Mouse (Mus musculus) forebrain, embryonic 13.5 days (tissue): ENCODE data around the gene Prune2. TPM values are rescaled to one million over a fixed set of nuclear protein-coding genes. Genes with fewer than 3 reads are reported as not detected.

Experiments
- ATAC-seq: fragments of 200-750 bp; cut with Nextera tagmentation; 2 replicates; pipeline ENCODE4 v1.8.0; 2017
- H3K27ac ChIP-seq: fragments of 300-500 bp; sonication (generic); 2 replicates; pipeline ENCODE4 v1.5.1; 2015; ENCODE audit warnings: inconsistent platforms, mild to moderate bottlenecking, moderate library complexity
- H3K27me3 ChIP-seq: fragments of 300-500 bp; sonication (generic); 2 replicates; pipeline ENCODE4 v1.6.1; 2015; ENCODE audit warnings: mild to moderate bottlenecking, inconsistent platforms
- H3K36me3 ChIP-seq: fragments of 300-500 bp; sonication (generic); 2 replicates; pipeline ENCODE4 v1.6.1; 2015; ENCODE audit warnings: mild to moderate bottlenecking, inconsistent platforms; ENCODE audit not compliant: poor library complexity, severe bottlenecking
- H3K4me1 ChIP-seq: fragments of 300-500 bp; sonication (generic); 2 replicates; pipeline ENCODE4 v1.6.1; 2015; ENCODE audit warnings: inconsistent platforms
- H3K4me2 ChIP-seq: fragments of 300-500 bp; sonication (generic); 2 replicates; pipeline ENCODE4 v1.6.1; 2015; ENCODE audit warnings: inconsistent platforms, mild to moderate bottlenecking, moderate library complexity
- H3K4me3 ChIP-seq: fragments of 300-500 bp; sonication (generic); 2 replicates; pipeline ENCODE4 v1.5.1; 2015; ENCODE audit warnings: mild to moderate bottlenecking, inconsistent platforms
- H3K9ac ChIP-seq: fragments of 300-500 bp; sonication (generic); 2 replicates; pipeline ENCODE4 v1.6.1; 2015; ENCODE audit warnings: mild to moderate bottlenecking, inconsistent platforms
- H3K9me3 ChIP-seq: fragments of 300-500 bp; sonication (generic); replicated peaks from 2 replicates; pipeline ENCODE4 v1.6.1; 2016; ENCODE audit warnings: inconsistent platforms
- WGBS: fragments of 180-500 bp; shearing (Covaris S2); methylation state at CpG from one replicate; pipeline ENCODE4 v1.1.7; 2015; 5-methylcytosine and 5-hydroxymethylcytosine counted together
- polyA plus RNA-seq: library from polyadenylated mRNA; unstranded; fragments of >200 nt; fragmentation: Nextera tagmentation; extraction: Ambion mirVana; gene quantifications from 2 replicates; pipeline ENCODE4 v1.2.1, GENCODE M21; 2015

The Prune2 gene
- polyA plus RNA-seq, 1 experiment from 2014 or later: 2.0 TPM

DNA sequence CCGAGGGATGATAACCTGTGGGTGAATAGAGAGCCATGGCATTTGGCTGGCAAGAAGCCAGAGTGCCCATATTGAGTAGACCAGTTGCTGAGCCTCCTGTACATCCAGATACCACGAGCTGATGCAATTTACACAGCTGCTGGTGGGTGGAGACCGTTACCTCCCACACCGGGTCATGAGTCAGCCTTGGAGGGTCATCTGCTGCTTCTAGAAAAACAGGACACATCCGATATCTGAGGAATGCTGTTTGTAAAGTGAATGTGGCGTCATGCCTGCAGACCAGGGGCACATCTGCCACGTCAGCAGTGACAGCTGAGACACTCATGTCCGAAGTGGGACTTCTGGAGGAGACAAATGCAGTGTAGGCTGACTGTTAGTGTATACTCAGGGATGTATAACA lies 3.6 kb downstream of the Prune2 start:
- Histone ChIP-seq H3K27ac (no peak overlapping the region), H3K36me3 (no peaks in the 10 kb centered on the region), H3K9me3 (no peaks in the 10 kb centered on the region), H3K4me2 (no peak overlapping the region), H3K9ac (no peak overlapping the region), H3K4me1 (peaks cover 16% of the 10 kb centered on the region), H3K4me3 (no peak overlapping the region), H3K27me3 (peaks cover 29% of the 10 kb centered on the region)
- WGBS: 86% methylated on average over 8 of the region's 8 CpGs
- ATAC-seq: no peak

DNA sequence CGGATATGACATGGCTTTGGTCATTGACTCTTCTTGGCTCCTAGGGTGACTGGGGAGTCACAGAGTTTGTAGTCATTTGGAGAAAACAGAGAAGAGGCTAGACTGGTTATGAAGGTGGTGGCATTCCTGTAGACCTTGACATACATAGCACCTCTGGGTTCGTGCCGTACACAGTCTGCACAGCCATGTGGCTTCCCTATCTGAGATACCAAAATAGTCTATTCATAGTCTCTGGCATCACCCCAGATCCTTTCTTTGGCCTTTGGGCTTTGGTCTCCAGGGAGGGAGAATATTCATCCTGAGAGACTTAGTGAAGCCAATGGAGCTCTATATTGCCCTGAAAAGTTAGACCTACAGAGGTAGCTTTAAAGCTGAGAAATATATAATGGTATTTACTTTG lies 5.1 kb downstream of the Prune2 start:
- H3K4me3 ChIP-seq: no peak overlapping the region
- peaks cover 16% of the 10 kb centered on the region for H3K27me3 ChIP-seq
- no peak overlapping the region for H3K9ac ChIP-seq
- H3K27ac ChIP-seq: no peak overlapping the region
- no peak overlapping the region for H3K4me2 ChIP-seq
- H3K9me3 ChIP-seq: no peaks in the 10 kb centered on the region
- H3K4me1 ChIP-seq: peaks cover 7% of the 10 kb centered on the region
- no peaks in the 10 kb centered on the region for H3K36me3 ChIP-seq
- ATAC-seq: no peak
- 98% methylated on average over 3 of the region's 3 CpGs for WGBS

DNA sequence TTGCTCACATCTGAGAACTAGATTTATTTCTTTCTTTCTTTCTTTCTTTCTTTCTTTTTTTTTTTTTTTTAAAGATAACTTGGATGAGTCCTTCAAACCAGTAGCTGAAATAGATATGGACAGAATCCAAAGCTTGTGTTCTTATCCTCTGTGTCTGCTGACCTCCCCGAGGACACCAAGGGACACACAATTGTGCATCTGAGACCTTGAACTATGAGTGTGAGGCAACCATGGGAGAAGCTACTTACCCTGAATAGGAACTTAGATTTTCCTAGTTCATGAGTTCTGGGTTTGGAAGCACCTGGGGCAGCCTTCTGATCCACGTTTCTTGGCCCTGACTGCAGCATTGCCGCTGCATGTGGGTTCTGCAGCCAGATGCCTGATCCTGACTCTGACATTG lies 7.3 kb downstream of the Prune2 start:
- ATAC-seq: no peak
- Histone ChIP-seq H3K4me2 (no peak overlapping the region), H3K9ac (no peak overlapping the region), H3K27ac (no peak overlapping the region), H3K9me3 (no peaks in the 10 kb centered on the region), H3K4me1 (no peaks in the 10 kb centered on the region), H3K4me3 (no peak overlapping the region), H3K36me3 (no peaks in the 10 kb centered on the region), H3K27me3 (no peaks in the 10 kb centered on the region)
- WGBS: 89% methylated on average over 3 of the region's 3 CpGs

DNA sequence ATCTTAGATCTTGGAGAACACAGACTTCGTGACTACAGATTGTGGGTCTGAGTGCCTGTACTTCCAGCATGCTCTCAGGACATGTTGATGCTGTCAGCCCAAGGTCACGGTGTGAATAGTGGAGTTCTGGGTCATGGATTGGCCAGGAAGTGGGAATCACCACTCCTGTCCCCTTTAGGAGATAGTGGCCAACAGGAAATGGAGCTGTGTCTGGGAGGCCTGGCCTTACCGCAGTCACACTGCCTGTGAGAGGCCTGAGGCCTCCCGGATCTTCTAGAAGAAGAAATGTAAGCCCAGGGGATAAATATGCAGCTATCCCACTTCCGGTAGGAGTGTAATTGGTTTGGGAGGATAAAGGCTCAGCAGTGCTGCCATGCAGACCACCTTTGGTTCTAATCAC lies 12.8 kb downstream of the Prune2 start:
- 90% methylated on average over 5 of the region's 5 CpGs for WGBS
- no peak overlapping the region for H3K27ac ChIP-seq
- no peak overlapping the region for H3K9ac ChIP-seq
- no peaks in the 10 kb centered on the region for H3K36me3 ChIP-seq
- ATAC-seq: no peak
- no peaks in the 10 kb centered on the region for H3K27me3 ChIP-seq
- H3K4me3 ChIP-seq: no peak overlapping the region
- no peaks in the 10 kb centered on the region for H3K4me1 ChIP-seq
- no peak overlapping the region for H3K4me2 ChIP-seq
- H3K9me3 ChIP-seq: no peaks in the 10 kb centered on the region

DNA sequence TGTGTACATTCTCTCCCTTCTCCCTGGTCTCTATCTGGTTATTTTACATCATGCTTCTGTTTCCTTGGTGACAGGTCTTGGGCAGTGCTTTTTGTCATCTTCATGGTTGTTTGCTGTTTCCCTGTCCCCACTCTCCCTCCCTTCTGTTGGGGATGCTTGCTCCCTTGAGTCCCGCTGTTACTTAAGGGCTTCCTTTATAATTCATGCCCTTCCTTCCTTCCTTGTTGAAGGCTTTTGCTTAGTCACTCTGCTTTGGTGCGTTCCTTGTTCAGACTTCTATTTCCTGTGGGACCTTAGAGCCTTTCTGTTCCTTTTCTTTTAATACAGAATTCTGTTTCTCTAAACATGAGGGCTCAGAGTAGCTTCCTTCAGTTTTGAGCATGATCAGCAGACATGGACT lies 14.7 kb downstream of the Prune2 start:
- 59% methylated on average over 2 of the region's 2 CpGs for WGBS
- no peaks in the 10 kb centered on the region for H3K36me3 ChIP-seq
- no peaks in the 10 kb centered on the region for H3K9me3 ChIP-seq
- no peak overlapping the region for H3K4me2 ChIP-seq
- H3K27ac ChIP-seq: no peak overlapping the region
- no peaks in the 10 kb centered on the region for H3K4me1 ChIP-seq
- H3K4me3 ChIP-seq: no peak overlapping the region
- H3K27me3 ChIP-seq: no peaks in the 10 kb centered on the region
- H3K9ac ChIP-seq: no peak overlapping the region
- ATAC-seq: no peak

DNA sequence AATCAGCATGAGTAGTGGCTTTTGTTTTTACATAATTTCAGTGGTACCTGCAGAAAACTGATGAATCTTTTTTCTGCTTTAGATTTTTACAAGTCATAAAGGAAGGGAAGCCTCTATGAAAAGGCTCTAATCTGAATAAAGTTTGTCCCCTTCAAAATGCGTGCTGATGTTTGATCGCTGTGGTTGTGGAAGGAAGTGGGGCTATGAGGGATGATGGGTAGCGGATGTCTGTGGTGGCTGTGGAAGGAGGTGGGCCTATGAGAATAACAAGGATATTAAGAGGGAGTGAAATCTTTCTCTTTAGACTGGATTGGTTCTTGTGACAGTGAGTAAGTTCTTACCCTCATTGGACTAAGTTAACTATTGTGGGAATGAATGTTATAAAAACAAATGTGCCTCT lies 23.0 kb downstream of the Prune2 start:
- no peak overlapping the region for H3K27ac ChIP-seq
- H3K4me3 ChIP-seq: no peak overlapping the region
- no peaks in the 10 kb centered on the region for H3K4me1 ChIP-seq
- WGBS: 98% methylated on average over 3 of the region's 3 CpGs
- H3K9me3 ChIP-seq: no peaks in the 10 kb centered on the region
- no peak overlapping the region for H3K9ac ChIP-seq
- no peak overlapping the region for H3K4me2 ChIP-seq
- no peaks in the 10 kb centered on the region for H3K36me3 ChIP-seq
- no peak for ATAC-seq
- H3K27me3 ChIP-seq: no peaks in the 10 kb centered on the region

DNA sequence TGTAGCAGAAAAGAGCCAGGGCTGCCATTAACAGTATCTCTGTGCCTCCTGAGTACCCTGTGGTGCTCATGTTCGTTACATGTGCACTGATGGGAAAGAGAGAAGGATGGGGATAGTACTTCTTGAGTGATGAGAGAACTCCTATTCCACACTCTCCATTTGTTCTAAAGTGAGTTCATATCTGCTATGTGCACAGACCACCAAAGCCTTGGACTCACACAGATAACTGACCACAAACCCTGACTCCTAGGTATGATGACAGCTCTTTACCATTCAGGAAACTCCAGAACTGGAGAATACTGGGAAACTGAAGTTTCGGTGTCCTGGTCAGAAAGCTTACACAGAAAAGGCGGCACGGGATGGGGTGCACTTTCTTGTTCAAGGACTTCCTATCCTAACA lies 25.8 kb downstream of the Prune2 start:
- no peaks in the 10 kb centered on the region for H3K9me3 ChIP-seq
- H3K27me3 ChIP-seq: no peaks in the 10 kb centered on the region
- no peak overlapping the region for H3K27ac ChIP-seq
- H3K36me3 ChIP-seq: no peaks in the 10 kb centered on the region
- 88% methylated on average over 4 of the region's 4 CpGs for WGBS
- no peaks in the 10 kb centered on the region for H3K4me1 ChIP-seq
- no peak overlapping the region for H3K4me2 ChIP-seq
- no peak overlapping the region for H3K9ac ChIP-seq
- no peak overlapping the region for H3K4me3 ChIP-seq
- no peak for ATAC-seq

DNA sequence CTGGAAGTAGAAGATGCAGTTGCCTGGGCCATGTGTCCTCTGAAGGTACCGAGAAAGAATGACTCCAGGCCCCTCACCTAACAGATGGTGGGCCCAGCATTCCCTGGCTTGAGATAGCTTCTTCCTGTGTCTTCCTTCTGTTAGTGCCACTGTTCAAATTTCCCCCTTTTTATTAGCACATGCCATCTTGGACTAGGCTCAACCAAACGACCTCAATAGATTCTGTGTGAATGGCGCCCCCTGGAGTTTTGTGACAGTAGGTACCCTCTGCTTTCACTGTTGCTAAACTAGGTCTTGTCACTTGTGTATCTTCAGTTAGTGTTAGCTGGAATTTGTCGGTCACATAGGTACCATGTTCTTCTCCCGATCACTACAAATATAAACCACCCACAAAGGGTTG lies 29.0 kb downstream of the Prune2 start:
- 49% methylated on average over 5 of the region's 5 CpGs for WGBS

DNA sequence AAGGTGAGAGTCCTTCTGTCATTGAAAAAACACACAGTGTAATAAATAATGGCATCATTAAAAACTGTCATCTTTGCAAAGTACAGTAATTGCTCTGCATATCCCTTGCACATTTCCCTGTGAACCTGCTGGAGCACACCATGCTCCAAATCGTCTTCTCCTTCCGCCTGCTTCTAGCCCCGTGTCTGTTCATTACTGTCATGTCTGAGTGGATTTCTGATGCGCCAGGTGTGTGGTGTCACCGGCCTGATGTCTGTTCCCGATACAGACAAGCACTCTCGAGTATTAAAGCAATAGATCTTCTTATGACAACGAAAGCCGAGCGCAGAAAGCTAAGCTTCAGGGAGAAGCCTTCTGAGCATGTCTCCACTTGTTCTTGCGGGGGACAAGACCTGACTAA lies 32.1 kb downstream of the Prune2 start:
- Histone ChIP-seq H3K4me2 (no peak overlapping the region), H3K9me3 (no peaks in the 10 kb centered on the region), H3K27me3 (no peaks in the 10 kb centered on the region), H3K9ac (no peak overlapping the region), H3K36me3 (no peaks in the 10 kb centered on the region), H3K4me3 (no peak overlapping the region), H3K27ac (no peak overlapping the region), H3K4me1 (no peaks in the 10 kb centered on the region)
- ATAC-seq: no peak
- WGBS: 84% methylated on average over 11 of the region's 11 CpGs

More for the DNA sequence above, 29.0 kb downstream of the Prune2 start:
- H3K9me3 ChIP-seq: no peaks in the 10 kb centered on the region
- H3K4me3 ChIP-seq: no peak overlapping the region
- H3K4me1 ChIP-seq: no peaks in the 10 kb centered on the region
- no peak overlapping the region for H3K27ac ChIP-seq
- no peaks in the 10 kb centered on the region for H3K27me3 ChIP-seq
- no peaks in the 10 kb centered on the region for H3K36me3 ChIP-seq
- ATAC-seq: 0 out of 2 replicates have a peak, but pooled peaks have one; percentile 41
- H3K9ac ChIP-seq: no peak overlapping the region
- no peak overlapping the region for H3K4me2 ChIP-seq

DNA sequence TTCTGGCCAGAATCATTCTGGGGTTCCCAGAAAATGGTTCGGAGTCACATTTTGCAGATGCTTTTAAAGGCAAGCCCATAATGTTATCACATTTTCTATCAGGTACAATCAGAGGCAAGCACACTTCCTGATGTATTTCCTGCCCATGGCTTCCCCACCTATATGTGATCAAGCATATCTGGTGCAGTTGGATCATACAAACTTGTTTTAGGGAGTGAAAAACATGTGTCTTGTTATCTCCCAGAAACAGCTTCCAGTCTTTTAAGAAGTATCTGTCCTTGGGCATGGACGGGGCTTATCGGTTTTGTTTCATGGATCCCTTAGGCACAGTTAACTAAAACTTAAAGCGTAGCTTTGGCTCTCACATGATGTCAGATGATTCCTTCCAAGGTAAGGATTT lies 36.2 kb downstream of the Prune2 start:
- Histone ChIP-seq H3K4me2 (no peak overlapping the region), H3K4me3 (no peak overlapping the region), H3K27me3 (no peaks in the 10 kb centered on the region), H3K9ac (no peak overlapping the region), H3K36me3 (no peaks in the 10 kb centered on the region), H3K9me3 (no peaks in the 10 kb centered on the region), H3K4me1 (no peaks in the 10 kb centered on the region), H3K27ac (no peak overlapping the region)
- no peak for ATAC-seq
- WGBS: 92% methylated on average over 4 of the region's 4 CpGs

DNA sequence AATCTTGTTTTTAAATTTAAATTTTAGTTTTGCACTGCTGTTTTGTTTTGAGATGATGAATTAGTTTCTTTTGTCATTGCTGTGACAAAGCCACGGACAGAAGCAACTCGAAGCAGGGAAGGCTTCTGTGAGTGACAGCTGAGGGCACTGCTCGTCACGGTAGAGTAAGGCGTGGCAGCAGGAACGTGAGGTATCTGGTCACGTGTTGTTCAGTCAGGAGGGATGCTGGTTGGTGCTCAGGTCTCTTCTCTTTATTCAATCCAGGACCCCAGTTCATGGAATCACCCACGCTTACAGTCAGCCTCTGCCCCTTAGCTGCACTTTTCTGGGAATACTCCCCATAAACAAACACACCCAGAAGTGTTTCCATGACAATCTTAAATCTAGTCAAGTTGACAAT lies 38.3 kb downstream of the Prune2 start:
- WGBS: 86% methylated on average over 8 of the region's 8 CpGs
- H3K4me3 ChIP-seq: no peak overlapping the region
- H3K27me3 ChIP-seq: no peaks in the 10 kb centered on the region
- H3K9ac ChIP-seq: no peak overlapping the region
- no peak overlapping the region for H3K4me2 ChIP-seq
- H3K27ac ChIP-seq: no peak overlapping the region
- H3K4me1 ChIP-seq: no peaks in the 10 kb centered on the region
- no peaks in the 10 kb centered on the region for H3K9me3 ChIP-seq
- no peaks in the 10 kb centered on the region for H3K36me3 ChIP-seq
- no peak for ATAC-seq

DNA sequence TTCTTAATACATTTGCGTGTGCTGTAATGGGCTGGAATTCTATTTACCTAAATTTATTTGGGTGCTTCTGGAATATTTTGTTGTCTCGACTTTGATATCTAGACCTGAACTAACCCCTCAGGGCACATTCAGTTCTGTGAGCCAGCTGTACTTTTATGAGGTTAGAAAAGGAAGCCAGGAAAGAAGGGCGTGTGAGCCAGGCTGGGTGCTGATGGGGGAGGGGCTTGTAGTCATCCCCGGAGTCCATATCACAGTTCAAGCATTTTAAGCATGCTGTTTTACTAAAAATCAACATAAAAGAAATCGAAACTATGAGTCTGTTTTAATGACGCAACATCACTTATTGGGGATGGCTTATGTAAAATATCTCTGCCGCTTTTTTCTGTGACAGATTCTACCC lies 42.0 kb downstream of the Prune2 start:
- Histone ChIP-seq H3K27ac (no peak overlapping the region), H3K36me3 (no peaks in the 10 kb centered on the region), H3K4me2 (no peak overlapping the region), H3K4me3 (no peak overlapping the region), H3K27me3 (no peaks in the 10 kb centered on the region), H3K9ac (no peak overlapping the region), H3K4me1 (no peaks in the 10 kb centered on the region), H3K9me3 (no peaks in the 10 kb centered on the region)
- no peak for ATAC-seq
- WGBS: 88% methylated on average over 7 of the region's 7 CpGs

DNA sequence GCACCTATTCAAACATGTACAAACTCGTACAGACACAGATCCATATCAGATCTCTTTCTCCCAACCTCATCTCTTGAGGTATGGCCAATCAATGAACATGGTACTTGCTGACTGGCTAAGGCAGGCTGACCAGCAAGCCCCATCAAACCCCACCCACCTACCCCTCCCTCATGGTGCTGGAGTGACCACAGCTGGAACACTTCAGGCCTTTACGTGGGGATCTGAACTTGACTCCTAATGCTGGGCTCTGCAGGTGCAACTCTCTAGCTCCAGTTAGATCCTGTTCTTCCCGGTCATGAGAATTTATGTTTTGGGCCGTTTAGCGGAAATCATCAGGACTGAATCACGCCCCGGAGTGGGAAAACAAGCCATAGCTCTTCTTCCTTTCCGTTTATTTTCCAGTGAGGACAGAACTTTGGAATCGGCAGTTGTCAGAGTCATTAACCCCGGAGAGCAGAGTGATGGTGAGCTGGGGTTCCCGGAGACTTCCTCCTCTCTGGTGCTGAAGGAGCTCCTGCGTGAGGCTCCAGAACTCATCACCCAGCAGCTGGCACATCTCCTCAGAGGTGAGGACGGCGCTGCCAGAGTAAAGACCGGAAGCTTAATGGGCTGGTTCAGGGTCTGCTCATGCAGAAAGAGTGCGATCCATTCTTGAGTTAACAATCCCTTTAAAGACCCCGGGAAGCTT lies 50.4 kb downstream of the Prune2 start:
- Histone ChIP-seq H3K9ac (no peak overlapping the region), H3K4me1 (peaks cover 8% of the 10 kb centered on the region; the same call in 1 of the 2 replicates), H3K36me3 (no peaks in the 10 kb centered on the region), H3K4me3 (no peak overlapping the region), H3K27me3 (no peaks in the 10 kb centered on the region), H3K9me3 (no peaks in the 10 kb centered on the region), H3K27ac (no peak overlapping the region), H3K4me2 (no peak overlapping the region)
- no peak for ATAC-seq
- 70% methylated on average over 17 of the region's 17 CpGs for WGBS
